Mouse (Mus musculus) hindbrain, embryonic 16.5 days (tissue): ENCODE measurements around the gene Nbl1. TPM values are rescaled to one million over a fixed set of nuclear protein-coding genes. Genes with fewer than 3 reads are reported as not detected.

ENCODE experiments used
- ATAC-seq: fragments of 200-750 bp; cut with Nextera tagmentation; 2 replicates; pipeline ENCODE4 v1.8.0; 2017; ENCODE audit warnings: moderate TSS enrichment, moderate library complexity
- H3K27ac ChIP-seq: fragments of 300-500 bp; sonication (generic); 2 replicates; pipeline ENCODE4 v1.5.1; 2014; ENCODE audit warnings: low read depth, mild to moderate bottlenecking, control low read depth, low read length, moderate library complexity
- H3K27me3 ChIP-seq: fragments of 300-500 bp; sonication (generic); replicated peaks from 2 replicates; pipeline ENCODE4 v1.6.1; 2014; ENCODE audit warnings: low read length; ENCODE audit not compliant: control insufficient read depth, insufficient read depth
- H3K36me3 ChIP-seq: fragments of 300-500 bp; sonication (generic); 2 replicates; pipeline ENCODE4 v1.6.1; 2014; ENCODE audit warnings: mild to moderate bottlenecking, low read length, moderate library complexity, mixed read lengths; ENCODE audit not compliant: control insufficient read depth, insufficient read depth
- H3K4me1 ChIP-seq: fragments of 300-500 bp; sonication (generic); 2 replicates; pipeline ENCODE4 v1.6.1; 2014; ENCODE audit warnings: low read depth, low read length; ENCODE audit not compliant: control insufficient read depth, insufficient read depth
- H3K4me2 ChIP-seq: fragments of 300-500 bp; sonication (generic); 2 replicates; pipeline ENCODE4 v1.6.1; 2014; ENCODE audit warnings: mild to moderate bottlenecking, low read length, control low read depth, moderate library complexity
- H3K4me3 ChIP-seq: fragments of 300-500 bp; sonication (generic); 2 replicates; pipeline ENCODE4 v1.5.1; 2014; ENCODE audit warnings: mild to moderate bottlenecking, low read length, control low read depth, moderate library complexity
- H3K9ac ChIP-seq: fragments of 300-500 bp; sonication (generic); 2 replicates; pipeline ENCODE4 v1.6.1; 2014; ENCODE audit warnings: low read depth, mild to moderate bottlenecking, control low read depth, low read length, moderate library complexity
- H3K9me3 ChIP-seq: fragments of 300-500 bp; sonication (generic); 2 replicates; pipeline ENCODE4 v1.6.1; 2014; ENCODE audit warnings: mild to moderate bottlenecking, low read length, moderate library complexity; ENCODE audit not compliant: control insufficient read depth
- WGBS: fragments of 180-500 bp; shearing (Covaris S2); extraction: QIAGEN DNeasy Blood & Tissue Kit; methylation state at CpG from one replicate; pipeline ENCODE4 v1.1.7; 2014; 5-methylcytosine and 5-hydroxymethylcytosine counted together
- polyA plus RNA-seq: library from polyadenylated mRNA; unstranded; fragments of >200 nt; fragmentation: Nextera tagmentation; extraction: Ambion mirVana; gene quantifications from 2 replicates; pipeline ENCODE4 v1.2.1, GENCODE M21; 2015

Gene Nbl1
- polyA plus RNA-seq, 1 experiment from 2014 or later = 43.7 TPM

DNA sequence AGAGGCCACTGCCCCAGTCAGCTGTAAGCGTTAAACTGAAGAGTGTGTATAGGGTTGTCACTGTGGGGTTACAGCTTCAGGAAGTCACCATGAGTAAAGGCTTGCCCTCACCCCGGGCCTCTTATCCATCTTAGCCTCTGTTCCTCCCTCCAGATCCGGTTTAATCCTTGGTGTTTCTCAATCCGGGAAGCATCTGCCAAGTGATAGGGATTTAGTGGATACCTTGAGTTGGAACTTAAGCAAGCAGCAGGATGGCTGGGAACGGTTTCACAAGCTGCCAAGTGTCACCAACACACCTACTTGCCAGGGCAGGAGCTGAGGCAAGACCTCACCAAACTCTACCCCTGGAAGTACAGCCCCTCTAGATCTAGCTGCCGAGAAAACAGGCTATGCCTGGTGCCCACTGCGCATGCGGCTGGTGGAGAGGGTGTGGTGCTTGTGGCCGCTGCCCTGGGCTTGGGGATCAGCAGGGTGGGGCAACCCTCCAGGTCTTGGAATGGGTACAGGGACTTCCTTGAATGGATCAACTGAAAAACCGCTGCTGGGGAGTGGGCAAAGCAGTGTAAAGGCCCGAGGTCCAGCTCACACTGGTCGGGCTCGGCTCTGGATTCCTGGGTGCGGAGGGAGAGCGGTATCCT is 2.4 kb downstream of the Nbl1 start:
- WGBS = 64% methylated on average over 15 of the region's 15 CpGs
- Histone ChIP-seq H3K4me1 (peaks cover 17% of the 10 kb centered on the region), H3K36me3 (no peaks in the 10 kb centered on the region), H3K27ac (no peak overlapping the region), H3K9ac (no peak overlapping the region), H3K4me2 (no peak overlapping the region), H3K27me3 (peaks cover 19% of the 10 kb centered on the region), H3K4me3 (no peak overlapping the region), H3K9me3 (no peaks in the 10 kb centered on the region)
- no peak for ATAC-seq

DNA sequence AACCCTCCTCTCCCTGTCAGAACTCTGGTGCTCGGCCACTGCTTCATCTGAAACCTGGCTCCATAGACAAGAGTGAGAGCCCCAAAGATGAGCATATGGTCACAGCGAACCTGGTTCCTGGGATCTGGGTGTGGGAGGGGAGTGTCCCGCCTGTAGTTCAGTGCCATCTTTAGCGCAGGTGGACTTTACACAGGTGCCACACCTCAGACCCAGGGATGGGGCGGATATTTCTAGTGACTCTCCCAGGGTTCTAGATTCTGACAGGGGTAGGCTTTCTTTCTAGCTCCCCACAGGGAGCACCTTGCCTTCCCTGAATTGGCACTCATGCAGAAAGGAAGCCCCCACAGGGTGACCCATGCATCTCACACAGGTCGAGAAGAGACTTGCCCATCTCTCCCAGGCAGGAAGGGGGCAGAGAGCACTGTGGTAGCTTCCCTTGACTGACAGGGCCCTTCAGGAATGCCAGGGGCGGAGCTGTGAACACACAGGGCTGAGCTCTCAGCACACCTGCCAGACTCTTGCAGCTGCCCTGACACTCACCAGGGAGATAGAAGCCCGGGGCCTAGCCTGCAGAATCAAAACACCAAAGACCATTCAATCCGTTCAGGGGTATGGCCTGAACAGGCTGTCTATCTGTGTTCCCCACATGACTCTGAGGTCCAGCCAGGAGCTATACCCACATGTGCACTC is 3.7 kb downstream of the Nbl1 start:
- WGBS = 63% methylated on average over 9 of the region's 9 CpGs
- no peak overlapping the region for H3K4me3 ChIP-seq
- ATAC-seq = no peak
- H3K9me3 ChIP-seq = no peaks in the 10 kb centered on the region
- no peaks in the 10 kb centered on the region for H3K36me3 ChIP-seq
- H3K9ac ChIP-seq = no peak overlapping the region
- H3K4me2 ChIP-seq = no peak overlapping the region
- peaks cover 16% of the 10 kb centered on the region for H3K27me3 ChIP-seq
- H3K4me1 ChIP-seq = peaks cover 17% of the 10 kb centered on the region
- no peak overlapping the region for H3K27ac ChIP-seq

DNA sequence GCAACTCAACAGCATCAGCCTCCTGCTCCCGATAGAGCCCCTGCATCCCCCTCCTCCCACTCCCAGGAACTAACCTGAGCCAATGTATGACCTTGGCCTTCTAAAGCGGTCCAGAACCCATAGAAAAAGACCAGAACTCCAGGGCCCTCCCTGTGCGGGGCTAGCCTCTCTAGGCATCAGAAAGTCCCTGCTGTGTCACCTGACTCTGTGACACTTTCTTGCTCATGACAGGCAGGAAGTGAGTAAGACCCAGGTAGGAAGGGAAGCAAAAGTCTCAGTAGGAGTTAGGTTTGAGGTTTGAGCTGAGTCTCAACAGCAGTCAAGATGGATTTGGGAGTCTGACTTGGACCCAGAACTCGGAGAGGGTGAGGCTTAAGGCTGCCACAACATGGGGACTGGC is 5.8 kb downstream of the Nbl1 start:
- ATAC-seq = no peak
- Histone ChIP-seq H3K9ac (no peak overlapping the region), H3K36me3 (no peaks in the 10 kb centered on the region), H3K4me3 (no peak overlapping the region), H3K27ac (no peak overlapping the region), H3K9me3 (no peaks in the 10 kb centered on the region), H3K4me2 (no peak overlapping the region), H3K27me3 (peaks cover 8% of the 10 kb centered on the region), H3K4me1 (peaks cover 24% of the 10 kb centered on the region)
- WGBS = 79% methylated on average over 4 of the region's 4 CpGs

DNA sequence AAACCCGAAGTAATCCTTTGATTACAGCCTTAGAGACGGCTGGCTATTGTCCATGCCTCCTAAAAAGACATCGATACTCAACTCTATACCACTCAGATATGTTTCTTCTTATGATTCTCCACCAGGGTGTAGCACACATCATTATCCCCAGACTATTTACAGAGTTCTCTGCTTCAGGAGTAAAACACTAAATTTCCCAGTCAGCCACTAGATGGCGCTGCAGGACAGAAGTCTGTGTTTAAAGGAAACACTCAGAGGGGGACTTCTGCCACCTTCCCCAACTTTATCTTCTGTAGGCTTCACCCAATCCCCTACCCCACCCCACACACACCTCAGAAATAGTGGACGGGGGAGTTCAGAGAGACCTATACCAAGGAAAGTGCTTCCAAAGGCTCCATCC is 6.8 kb downstream of the Nbl1 start:
- peak; percentile 59 for ATAC-seq
- H3K9me3 ChIP-seq = no peaks in the 10 kb centered on the region
- no peaks in the 10 kb centered on the region; the same call in 1 of the 2 replicates for H3K27me3 ChIP-seq
- H3K4me2 ChIP-seq = no peak overlapping the region
- no peaks in the 10 kb centered on the region for H3K36me3 ChIP-seq
- peaks cover 20% of the 10 kb centered on the region for H3K4me1 ChIP-seq
- no peak overlapping the region for H3K4me3 ChIP-seq
- H3K27ac ChIP-seq = no peak overlapping the region
- 21% methylated on average over 5 of the region's 5 CpGs for WGBS
- H3K9ac ChIP-seq = no peak overlapping the region

DNA sequence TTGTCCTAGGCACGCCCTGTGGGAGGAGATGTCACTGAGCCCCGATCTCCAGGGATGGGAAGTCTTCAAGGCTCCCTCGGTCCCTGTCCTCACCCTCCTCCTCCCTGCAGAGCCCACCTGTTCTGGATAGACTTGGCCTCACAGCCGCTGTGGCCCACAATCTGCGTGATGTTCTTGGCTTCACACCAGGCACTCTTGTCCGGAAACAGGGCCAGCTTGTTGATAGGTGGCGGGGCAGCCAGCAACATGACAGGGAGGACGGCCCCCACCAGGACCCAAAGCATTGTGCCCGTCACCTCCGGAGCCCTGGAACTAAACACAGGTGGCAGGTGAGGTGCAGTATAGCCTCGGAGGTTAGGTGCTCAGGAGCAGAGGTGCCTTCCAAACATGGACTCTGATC is 7.5 kb downstream of the Nbl1 start:
- Histone ChIP-seq H3K36me3 (no peaks in the 10 kb centered on the region), H3K27me3 (no peaks in the 10 kb centered on the region; the same call in 1 of the 2 replicates), H3K9me3 (no peaks in the 10 kb centered on the region), H3K27ac (no peak overlapping the region), H3K4me1 (peaks cover 20% of the 10 kb centered on the region), H3K9ac (no peak overlapping the region), H3K4me2 (no peak overlapping the region), H3K4me3 (no peak overlapping the region)
- WGBS = 71% methylated on average over 11 of the region's 11 CpGs
- no peak for ATAC-seq

DNA sequence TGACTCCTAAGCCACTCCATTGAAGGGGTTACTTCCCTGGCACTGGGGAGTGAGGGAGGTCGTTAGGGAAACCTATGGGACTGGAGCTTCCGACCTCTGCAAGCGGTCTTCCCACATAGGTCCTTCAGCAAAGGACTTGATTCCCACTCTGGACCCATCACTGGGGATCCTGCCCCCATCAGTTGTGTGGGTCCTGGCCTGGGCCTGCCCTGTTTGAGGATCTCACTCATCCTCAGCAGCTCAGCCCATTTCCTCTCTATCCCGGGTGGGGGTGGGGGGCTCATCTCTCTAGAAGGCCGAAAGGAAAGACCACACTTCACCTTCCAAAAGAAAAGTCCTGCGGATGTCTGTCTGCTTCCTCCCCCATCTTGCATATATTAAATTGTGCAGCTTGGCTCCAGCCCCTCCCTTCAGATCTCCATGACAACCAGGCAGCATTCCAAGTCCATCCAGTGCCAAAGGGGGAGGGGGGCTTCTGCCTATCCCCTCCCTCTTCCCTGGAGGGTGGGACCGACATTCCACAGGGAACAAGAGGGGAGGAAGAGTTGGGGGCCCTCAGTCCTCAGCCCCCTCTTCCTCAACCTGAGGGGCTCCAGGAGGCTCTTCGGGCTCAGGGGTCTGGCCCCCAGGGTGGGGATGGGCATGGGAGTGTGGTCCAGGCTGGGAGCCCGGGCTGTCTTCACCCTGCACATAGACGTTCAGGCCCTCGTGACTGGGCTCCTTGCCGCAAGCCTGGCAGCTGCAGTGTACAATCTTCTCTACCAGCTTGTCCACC is 9.8 kb downstream of the Nbl1 start:
- ATAC-seq = peak; percentile 73
- Histone ChIP-seq H3K4me2 (peak overlapping the region; percentile 45), H3K9me3 (no peaks in the 10 kb centered on the region), H3K4me1 (peaks cover 23% of the 10 kb centered on the region), H3K36me3 (no peaks in the 10 kb centered on the region), H3K27ac (peak overlapping the region; percentile 36), H3K4me3 (0 out of 2 replicates have a peak overlapping the region, but pooled peaks have one; percentile 5), H3K27me3 (no peaks in the 10 kb centered on the region), H3K9ac (peak overlapping the region; percentile 50)
- 14% methylated on average over 12 of the region's 12 CpGs for WGBS

DNA sequence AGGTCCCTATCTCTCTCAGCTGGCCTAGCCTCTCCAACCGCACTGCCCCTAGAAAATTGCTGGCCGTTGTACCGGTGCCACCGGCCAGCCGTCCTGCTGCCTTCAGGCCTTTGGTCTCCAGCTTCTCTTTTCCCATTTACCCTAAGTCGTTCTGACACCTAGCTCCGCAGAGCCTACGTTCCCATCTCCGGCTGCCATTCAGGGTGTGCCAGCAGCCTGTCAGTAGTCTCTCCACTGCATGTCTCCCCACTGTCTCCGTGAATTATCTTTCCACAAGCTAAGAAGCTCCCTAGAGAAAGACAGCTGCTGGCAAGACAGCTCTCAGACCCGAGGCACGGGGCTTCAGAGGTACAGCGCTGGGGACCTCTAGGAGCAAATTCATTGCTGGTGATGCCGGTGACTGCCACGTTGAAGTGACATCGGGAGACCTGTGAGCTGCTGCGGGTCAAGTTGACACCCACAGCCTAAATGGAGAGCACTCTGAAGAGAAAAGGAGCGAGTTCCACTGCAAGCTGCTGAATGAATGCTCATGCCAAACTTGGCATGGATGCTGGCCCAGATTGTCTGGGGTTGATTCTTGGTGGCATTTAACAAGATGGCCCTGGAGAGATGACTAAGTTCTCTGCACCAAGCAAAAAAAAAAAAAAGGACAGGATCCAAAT is 11.4 kb downstream of the Nbl1 start:
- 56% methylated on average over 18 of the region's 18 CpGs for WGBS
- Histone ChIP-seq H3K9me3 (no peaks in the 10 kb centered on the region), H3K36me3 (no peaks in the 10 kb centered on the region), H3K4me3 (no peak overlapping the region), H3K4me1 (peaks cover 23% of the 10 kb centered on the region), H3K27me3 (peaks cover 6% of the 10 kb centered on the region), H3K9ac (no peak overlapping the region), H3K27ac (0 out of 2 replicates have a peak overlapping the region, but pooled peaks have one; percentile 40), H3K4me2 (no peak overlapping the region)
- ATAC-seq = no peak

DNA sequence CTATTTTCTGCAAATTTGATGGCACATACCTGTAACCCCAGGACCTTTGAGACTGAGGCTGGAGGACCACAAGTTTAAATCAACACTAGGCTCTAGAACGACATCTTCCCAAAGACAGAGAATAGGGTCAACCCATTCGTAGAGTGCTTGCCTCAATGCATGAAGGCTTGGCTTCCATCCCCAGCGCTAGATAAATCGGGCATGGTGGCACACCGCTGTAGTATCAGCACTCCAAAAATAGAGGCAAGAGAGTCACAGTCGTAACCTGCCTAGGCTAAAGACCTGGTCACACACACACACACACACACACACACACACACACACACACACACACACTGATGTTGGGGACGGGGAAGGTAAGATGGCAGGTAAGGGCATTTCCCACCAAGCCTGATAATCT is 12.5 kb downstream of the Nbl1 start:
- Histone ChIP-seq H3K36me3 (no peaks in the 10 kb centered on the region), H3K4me3 (no peak overlapping the region), H3K9me3 (no peaks in the 10 kb centered on the region), H3K4me1 (peaks cover 29% of the 10 kb centered on the region), H3K4me2 (no peak overlapping the region), H3K27me3 (peaks cover 15% of the 10 kb centered on the region), H3K9ac (no peak overlapping the region), H3K27ac (no peak overlapping the region)
- 95% methylated on average over 7 of the region's 7 CpGs for WGBS
- no peak for ATAC-seq

DNA sequence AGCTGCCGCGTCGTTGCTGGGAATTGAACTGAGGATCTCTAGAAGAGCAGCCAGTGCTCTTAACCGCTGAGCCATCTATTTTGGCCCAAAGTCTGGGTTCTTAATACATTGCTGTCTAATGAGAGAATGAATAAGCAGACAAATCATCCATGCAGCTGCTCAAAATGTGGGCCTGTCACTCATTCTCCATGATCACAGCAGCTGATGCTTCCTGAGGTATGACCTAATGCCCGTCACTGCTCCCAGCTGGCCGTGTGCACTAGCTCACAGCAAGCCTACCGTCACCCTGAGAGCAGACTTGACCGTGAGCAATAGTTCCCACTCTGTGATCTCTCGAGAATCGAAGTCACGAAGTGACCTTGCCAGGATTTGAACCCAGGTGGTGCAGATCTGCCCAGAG is 13.4 kb downstream of the Nbl1 start:
- peaks cover 36% of the 10 kb centered on the region for H3K4me1 ChIP-seq
- H3K4me2 ChIP-seq = no peak overlapping the region
- H3K4me3 ChIP-seq = no peak overlapping the region
- H3K9me3 ChIP-seq = no peaks in the 10 kb centered on the region
- no peak for ATAC-seq
- no peak overlapping the region for H3K27ac ChIP-seq
- H3K27me3 ChIP-seq = peaks cover 20% of the 10 kb centered on the region
- H3K9ac ChIP-seq = no peak overlapping the region
- WGBS = 65% methylated on average over 11 of the region's 11 CpGs
- no peaks in the 10 kb centered on the region for H3K36me3 ChIP-seq
